Mouse (Mus musculus): ENCODE results near the gene Cutc. TPM values are rescaled to one million over a fixed set of nuclear protein-coding genes. Genes with fewer than 3 reads are reported as not detected.

The Cutc gene
- total RNA-seq, 2 experiments from 2014 or later = 11.1 to 11.7 TPM

DNA sequence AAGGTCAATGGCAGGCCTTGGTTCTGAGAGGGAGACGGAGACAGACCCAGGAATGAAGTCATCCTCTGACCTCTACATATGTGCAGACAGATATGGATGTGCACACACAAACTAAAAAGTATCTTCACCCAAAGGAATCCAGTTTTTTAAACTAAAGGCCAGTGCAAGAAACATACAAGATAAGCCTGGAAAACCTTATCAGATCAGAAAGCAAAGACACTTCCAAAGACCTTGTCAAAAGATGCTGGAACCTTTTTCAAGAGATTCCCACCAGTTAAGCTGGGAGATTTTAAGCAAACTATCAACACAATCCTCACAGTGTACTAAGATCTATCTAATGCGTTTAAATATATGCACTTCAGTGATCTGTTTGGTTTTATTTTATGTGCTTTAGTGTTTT is 2.8 kb upstream of the Cutc start:
- intact Hi-C loops (cut with DNase I) = loop anchor here (2.0 to 10.0 kb wide), 3 partner anchors 73 to 255 kb away; no protein-coding TSS in a partner anchor
- no peak for DNase-seq (ENCODE audit: low spot score)

DNA sequence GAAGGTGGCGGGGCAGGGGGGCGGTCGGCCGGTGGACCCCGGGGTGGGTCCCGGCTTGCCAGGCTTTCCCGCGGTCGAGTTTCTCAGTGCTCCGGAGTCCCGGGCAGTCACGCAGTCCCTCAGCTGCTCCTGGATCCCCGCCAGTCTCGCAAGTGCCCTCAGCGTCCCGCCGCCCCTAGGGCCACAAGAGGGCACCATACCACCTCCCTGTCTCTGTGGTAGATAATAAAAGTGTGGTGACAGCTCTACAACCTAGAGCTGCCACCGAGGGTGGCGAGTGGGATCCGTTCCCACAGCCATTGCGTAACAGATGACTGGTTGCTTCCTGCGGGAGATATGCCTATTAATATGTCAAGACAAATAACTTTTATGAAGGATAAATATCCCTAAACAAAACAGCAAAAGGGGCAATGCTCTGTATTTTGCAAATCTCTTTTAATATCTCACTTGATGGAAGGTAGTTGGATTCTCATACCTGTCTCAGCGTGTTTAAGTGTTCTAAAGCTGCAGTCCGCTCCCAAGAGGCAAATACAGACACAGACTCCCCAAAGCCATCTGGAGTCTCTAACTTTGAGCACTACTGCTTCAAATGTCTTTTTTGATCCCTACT is 535 bp downstream of the Cutc start:
- intact Hi-C loops (cut with DNase I) = loop anchor here (5.0 to 10.0 kb wide), 2 partner anchors 76 to 259 kb away; no protein-coding TSS in a partner anchor
- DNase-seq (ENCODE audit: low spot score) = peak; percentile 75

DNA sequence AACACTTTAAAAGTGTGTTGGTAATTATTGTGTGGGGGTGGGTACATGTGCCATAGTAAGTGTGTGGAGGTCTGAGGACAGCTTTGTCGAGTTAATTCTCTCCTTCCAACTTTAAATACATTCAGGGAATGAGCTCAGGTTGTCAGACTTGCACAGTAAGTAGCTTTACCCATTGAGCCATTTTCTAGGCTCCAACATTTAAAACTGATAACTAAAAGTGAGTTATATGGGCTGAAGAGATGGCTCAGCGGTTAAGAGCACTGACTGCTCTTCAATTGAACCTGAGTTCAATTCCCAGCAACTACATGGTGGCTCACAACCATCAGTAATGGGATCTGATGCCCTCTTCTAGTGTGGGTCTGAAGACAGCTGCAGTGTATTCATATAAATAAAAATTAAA is 1.4 kb downstream of the Cutc start:
- no peak for DNase-seq (ENCODE audit: low spot score)
- intact Hi-C loops (cut with DNase I) = loop anchor here (5.0 to 10.0 kb wide), 2 partner anchors 77 to 259 kb away; no protein-coding TSS in a partner anchor

DNA sequence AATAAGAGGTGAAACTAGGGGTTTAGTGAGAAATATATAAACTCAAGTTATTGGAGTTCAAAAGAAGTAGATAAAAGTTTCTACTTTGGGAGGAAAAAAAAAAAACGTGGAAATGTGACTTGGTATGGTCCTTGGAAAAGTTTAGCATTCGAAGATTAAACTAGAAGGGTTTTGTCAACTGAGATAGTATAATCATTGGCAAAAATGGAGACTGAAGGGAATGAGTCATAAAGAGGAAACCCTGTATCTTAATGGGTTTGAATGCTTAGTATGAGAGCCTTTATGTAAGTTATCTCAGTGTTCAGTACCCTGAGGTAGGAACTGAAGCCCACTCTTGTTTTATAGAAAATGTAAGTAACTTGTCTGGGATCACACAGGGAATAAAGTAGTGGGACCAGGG is 2.1 kb downstream of the Cutc start:
- intact Hi-C loops (cut with DNase I) = loop anchor here (5.0 to 10.0 kb wide), 3 partner anchors 78 to 260 kb away; no protein-coding TSS in a partner anchor

DNA sequence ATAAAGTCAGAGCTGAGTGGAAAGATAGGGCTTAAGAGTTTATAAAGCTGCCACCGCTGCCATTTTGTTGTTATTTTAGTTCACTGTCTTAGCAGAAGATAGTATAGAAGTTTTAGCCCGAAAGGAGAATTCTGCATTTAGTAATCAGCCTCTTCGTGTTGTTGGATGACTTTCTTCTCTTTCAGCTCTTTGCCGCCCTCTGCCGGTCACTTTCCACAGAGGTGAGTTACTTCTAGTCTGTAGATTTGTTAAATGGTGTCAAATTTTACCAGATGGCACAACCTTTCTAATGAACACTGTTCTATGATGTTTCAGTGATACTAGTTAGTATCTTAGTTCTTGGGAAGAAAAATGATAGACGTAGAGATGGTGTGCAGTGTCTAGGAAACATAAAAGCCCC is 7.7 kb downstream of the Cutc start:
- no peak for DNase-seq (ENCODE audit: low spot score)
- intact Hi-C loops (cut with DNase I) = no loop called here

More for the DNA sequence above, 2.1 kb downstream of the Cutc start:
- no peak for DNase-seq (ENCODE audit: low spot score)

DNA sequence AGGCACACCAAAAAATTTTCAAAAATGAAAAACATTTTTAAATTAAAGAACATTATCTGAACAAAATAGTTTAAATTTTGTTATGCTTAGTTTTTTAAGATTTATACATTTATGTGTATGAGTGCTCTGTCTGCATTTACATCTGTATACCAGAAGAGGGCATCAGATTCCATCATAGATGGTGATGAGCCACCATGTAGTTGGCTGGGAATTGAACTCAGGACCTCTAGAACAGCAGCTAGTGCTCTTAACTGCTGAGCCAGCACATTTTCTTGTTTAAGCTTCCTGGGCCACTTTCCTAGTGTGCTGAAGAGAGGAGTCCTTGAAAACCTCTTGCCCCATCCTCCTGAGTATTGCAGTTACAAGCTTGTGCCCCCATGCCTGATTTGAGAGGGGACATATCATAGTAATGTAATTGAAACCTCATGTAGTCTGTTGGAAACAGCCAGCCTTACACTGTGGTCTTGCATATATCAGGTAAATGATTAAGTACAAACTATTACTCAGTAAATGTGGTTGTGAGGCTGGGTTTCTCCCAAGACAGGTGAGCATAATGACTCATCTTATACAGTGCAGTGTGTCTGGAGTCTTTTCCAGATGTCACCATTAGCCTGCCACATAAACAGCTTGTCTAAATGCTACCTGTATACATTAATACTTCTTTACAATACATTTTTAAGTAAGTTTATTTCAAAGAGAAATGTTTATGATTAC is 8.9 kb downstream of the Cutc start:
- intact Hi-C loops (cut with DNase I) = no loop called here
- DNase-seq (ENCODE audit: low spot score) = no peak

DNA sequence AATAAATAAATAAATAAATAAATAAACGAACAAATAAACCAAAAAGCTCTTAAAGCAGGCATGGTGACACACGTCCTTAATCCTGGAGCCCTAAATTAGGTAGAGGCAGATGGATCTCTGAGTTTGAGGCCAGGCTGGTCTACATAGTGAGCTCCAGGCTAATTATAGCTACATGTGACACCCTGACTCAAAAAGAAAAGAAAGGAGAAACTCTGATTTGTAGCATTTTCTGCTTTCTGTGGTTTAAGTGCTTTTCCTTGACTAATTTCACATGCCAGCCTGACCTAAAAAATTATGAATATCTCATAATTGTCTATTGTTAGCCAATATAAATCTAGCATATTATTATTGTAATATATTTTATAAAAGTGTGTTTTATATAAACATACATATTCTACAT is 9.6 kb downstream of the Cutc start:
- intact Hi-C loops (cut with DNase I) = no loop called here
- DNase-seq (ENCODE audit: low spot score) = no peak

DNA sequence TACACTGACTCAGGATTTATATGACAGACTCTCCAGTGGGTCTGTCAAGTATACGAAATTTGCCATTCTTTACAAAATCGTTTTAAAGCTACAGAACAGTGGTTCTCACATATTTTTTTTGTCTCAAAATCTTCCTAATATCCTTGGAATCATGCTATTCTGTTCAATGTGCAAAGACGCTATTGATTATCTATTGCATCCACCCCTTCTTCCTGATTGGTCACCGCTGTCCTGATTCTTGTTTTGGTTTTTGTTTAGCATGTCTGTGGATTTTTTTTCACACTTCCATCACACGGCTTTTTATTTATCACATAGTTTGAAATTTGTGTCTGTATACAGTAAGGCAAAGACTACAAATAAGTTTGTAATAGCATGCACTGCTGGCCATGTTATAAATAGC is 13.7 kb downstream of the Cutc start:
- intact Hi-C loops (cut with DNase I) = no loop called here
- no peak for DNase-seq (ENCODE audit: low spot score)

DNA sequence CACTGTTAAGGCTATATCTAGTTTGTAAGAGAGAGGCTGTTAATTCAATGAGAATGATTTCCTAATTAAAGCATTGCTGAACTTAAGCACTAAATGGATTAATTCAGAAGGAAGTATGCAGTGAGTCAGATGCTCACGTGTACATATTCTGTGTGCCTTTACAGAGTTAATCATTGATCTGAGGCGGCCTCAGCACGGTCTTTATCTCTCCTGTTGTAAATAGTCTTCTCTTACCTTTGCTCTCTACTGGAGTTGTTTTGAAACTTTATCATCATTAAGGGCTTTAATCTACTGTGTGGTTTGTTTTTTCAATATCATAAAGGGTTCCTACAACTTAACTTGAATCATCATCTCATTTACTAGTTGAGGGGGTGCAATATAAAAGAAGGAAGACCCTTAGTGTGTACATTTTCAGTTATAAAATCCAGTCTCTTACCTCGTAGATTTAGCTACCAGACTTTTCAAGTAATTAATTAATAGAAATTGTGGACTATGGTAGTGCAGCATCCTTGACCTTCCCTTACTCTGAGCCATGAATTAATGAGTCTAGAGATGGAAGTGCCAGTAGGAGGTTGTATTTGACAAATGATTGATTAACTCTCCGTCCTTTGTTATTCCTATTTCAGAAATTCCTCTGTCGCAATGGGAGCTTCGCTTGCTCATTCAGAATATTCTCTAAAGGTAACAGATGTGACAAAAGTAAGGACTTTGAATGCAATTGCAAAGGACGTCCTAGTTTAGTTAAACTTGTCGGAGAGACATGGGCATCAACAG is 14.9 kb downstream of the Cutc start:
- intact Hi-C loops (cut with DNase I) = no loop called here
- no peak for DNase-seq (ENCODE audit: low spot score)

DNA sequence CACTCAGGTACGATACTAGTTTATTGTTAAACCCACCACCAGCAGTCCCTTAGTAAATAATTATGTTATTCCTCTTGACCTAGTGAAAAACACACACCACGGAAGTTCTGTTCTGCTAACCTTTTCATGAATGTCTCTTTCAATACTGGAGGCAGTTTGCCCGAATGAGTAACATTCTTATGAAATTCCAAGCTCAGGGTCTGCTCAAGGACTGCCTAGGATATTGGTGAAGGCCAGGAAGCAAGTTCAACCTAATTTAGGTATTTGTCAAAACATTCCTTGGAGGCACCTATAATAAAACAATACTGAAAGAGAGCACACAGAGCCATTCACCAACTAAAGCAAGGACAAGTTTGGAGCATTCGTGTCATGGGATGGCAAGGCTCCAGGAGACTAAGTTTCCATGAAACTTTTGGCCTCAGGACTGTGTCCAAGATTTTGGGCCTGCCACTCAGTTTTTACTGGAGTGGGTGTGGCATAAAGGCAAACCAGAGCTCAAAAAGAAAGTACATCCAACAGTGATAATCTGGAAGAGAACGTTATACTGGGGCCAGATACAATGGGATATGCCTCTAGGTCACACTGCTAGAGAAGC is 16.7 kb downstream of the Cutc start:
- intact Hi-C loops (cut with DNase I) = no loop called here
- no peak for DNase-seq (ENCODE audit: low spot score)

DNA sequence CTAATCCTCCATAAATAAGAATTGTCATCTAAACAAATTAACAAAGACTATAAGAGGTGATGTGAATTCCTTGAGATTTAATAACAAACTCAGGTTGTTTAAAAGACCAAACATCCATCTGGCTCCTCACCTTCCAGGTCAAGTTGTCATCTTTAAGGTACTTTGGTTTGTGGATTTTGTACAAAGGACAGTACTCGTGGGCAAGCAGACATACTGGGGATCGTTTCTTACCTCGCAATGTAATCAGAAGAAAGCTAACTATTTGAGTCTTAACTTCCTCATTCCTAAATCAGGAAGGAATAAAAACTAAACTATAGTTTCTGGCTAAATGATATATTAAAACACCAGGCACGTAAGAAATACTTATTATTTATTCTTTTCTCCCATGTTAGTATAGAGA is 17.8 kb downstream of the Cutc start:
- intact Hi-C loops (cut with DNase I) = no loop called here
- DNase-seq (ENCODE audit: low spot score) = no peak

DNA sequence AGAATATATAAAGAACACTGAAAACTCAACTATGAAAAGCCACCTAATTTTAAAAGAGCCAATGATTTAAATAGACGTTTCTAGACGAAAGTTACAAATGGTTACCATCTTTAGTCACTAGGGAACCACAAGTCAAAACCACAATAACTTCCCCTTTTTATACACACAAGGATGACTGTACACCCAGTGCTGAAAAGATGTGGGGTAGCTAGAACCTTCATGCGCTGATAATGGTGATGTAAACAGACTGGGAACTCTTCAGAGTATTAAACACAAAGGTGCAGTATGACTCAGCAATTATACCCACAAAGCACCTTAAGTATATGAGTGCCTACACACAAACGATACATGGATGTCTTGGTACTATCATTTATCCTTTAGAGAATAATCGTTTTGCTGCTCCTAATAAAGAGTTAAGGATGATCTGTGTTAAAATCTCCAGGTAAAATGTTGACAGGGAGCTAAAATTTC is 18.7 kb downstream of the Cutc start:
- DNase-seq (ENCODE audit: low spot score) = no peak
- intact Hi-C loops (cut with DNase I) = no loop called here

DNA sequence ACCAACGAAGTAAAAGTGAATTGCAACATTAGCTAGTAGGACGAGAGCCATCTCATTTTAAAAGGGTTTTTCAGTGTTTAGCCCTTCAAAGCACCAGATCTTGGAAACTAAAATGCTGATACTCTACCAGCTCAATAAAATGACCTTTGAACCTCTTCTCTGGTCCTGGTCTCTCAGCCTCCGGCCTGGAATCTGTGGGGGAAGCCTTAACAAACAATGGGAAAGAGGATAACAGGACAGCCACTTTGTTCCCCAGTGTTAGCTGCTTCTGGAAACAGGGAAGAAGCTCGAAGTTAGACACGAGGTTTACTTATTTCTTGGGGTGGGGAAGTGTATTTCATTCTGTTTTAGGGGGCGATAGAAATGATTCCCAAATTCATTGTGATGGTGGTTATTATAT is 19.5 kb downstream of the Cutc start:
- intact Hi-C loops (cut with DNase I) = no loop called here
- no peak for DNase-seq (ENCODE audit: low spot score)

DNA sequence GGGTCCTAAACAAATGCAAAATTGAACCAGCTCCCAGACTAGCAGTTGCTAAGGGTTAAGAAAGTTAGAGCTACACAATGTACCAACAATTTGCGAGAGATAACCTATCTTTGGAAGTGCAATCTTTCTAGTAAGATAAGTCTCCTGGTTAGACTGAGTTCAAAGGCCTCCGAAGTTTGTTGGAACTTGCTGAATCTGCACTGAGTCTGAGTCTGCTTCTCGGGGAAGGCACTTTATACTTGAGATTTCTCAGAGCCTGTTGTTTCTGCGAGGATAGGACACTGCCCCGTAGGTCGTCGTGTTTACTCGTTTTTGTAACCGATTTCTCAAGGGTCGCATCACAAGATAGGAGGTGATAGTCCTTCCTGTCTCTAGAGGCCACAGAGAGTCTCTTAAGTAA is 22.6 kb downstream of the Cutc start:
- DNase-seq (ENCODE audit: low spot score) = no peak
- intact Hi-C loops (cut with DNase I) = no loop called here

DNA sequence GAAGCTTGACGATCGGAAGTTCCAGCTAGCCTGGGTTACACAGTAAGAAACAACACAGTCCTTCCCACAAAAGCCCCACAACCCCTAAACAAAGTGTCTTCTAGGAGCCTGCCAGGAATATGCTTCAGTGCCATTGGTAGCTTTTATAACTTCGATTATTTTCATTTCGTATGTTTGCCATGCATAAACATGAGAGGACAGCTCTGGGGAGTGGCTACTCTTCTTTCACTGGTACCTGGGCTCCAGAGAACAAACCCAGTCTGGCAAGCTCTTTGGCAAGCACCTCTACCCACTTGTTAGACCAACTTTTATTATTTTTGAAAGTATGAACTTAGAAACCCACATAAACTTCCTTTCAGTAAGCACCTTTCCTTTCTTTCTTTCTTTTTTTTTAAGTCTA is 23.8 kb downstream of the Cutc start:
- DNase-seq (ENCODE audit: low spot score) = no peak
- intact Hi-C loops (cut with DNase I) = no loop called here

DNA sequence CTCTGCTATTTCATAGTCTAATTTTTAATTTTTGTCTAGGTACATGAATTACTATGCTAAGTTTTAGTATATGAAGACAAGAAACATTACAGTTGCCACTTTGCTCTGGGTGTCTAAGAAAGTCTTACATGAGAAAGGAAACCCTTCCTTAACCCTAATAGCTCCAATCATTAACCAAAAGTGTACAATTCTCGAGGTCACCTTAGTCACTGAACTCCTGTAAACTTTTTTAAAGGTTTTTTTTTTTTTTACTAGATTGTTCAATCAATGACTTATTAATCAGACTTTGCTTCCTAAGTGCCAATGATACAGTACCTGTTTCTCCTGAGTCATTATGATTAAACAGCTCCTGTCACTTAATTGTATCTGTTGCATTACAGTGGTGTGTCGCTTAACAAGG is 24.5 kb downstream of the Cutc start:
- intact Hi-C loops (cut with DNase I) = no loop called here

DNA sequence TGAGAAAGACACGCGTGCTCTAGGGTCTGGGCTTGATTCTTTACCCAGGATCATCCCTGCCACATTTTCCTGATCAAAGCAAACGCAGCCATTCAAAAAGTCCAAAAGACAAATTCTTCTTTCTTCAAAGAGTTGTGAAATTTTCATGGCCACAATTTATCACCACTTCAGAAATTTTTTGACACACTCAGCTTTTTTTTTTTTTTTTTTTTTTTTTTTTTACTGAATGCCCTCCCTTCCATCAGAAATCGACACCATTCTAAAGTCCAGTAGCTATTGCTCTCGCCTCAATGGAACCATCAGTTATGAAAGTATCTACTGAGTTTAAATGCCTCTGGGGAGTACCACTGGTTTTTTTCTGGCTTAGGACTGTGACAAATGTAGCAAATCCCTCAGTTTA is 27.6 kb downstream of the Cutc start:
- intact Hi-C loops (cut with DNase I) = no loop called here
- no peak for DNase-seq (ENCODE audit: low spot score)

More for the DNA sequence above, 24.5 kb downstream of the Cutc start:
- DNase-seq (ENCODE audit: low spot score) = no peak

DNA sequence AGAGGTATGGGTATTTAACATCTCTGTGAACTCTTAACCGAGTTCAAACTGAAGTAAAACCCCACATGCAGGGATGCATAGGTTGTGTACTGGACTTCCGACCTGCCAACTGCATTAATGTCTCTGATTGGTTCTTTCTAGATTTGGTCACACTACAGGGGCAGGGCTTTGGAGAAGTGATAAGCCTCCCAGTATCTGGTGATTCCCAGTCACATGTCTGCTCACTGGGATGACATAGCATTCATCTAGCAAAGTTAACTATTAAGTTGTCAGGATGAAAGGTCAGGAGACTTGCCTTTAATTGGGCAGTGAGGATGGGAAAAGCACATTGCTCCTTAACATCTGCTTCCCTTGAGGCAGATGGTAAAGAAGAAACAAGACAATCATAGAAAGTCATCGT is 29.2 kb downstream of the Cutc start, which contains the start of gene Abcc2:
Abcc2 (plus strand) TSS at position 213 of the 400 bp plus-strand sequence.
- no peak for DNase-seq (ENCODE audit: low spot score)
- intact Hi-C loops (cut with DNase I) = no loop called here

DNA sequence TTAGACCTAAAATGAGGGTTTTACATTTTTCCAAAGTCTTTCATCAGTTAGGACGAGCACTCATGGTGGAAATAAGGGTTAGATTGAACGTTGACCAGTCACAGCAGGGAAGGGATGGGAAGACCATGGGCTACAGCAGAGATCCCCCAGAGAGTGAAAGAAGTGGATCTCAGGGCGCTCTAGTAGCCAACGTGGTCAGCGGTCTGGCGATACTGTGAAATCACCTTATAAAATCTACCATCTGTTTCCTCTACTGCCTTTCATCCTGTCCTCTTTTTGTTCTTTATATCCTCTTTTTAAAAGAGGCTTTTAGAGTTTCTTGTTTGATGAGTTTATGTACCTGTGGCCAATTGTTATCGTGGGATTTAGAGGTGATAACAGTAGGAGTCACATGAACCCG is 32.0 kb downstream of the Cutc start:
- intact Hi-C loops (cut with DNase I) = no loop called here
- no peak for DNase-seq (ENCODE audit: low spot score)

DNA sequence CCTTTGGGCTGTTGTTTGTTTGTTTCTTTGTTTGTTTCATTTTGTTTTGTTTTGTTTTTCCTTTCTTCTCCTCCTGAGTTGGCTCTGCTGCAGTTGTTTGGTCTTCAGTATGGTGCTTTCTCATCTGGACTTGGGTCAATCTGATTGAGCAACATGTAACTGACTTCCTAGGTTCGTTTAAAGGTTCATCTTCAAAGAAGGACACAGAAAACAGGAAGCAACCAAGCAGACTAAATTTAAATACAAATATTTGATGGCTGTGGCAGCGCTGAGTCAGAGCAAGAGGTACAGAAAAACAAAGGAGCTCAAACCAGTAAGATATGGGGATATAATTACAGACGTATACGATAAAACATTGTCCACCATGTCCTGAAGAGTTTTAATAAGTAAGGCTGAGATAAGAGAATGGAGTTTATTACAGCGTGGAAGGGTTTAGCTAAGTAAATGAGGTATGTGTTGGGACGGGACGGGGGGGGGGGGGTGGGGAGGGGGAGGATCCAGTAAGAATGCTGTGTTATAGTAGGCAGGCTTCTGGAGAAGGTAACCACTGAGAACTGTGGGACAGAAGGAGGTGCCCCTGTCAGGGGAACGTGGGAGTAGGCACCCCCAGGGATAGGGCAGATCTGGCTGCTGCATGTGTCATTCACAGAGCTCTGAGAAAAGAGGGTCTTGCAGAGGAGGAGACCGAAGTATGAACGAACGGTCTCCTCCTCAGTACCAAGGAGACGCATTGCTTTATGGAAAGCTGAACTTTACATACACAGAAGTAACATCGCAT is 33.6 kb downstream of the Cutc start:
- intact Hi-C loops (cut with DNase I) = no loop called here
- DNase-seq (ENCODE audit: low spot score) = no peak
